Mouse (Mus musculus) E14TG2a.4 (cell line): Measurements from ENCODE around the gene Prn.

Experiments used
- H3K27me3 ChIP-seq: 2 replicates; pipeline ENCODE4 v1.6.1; 2014; ENCODE audit warnings: low read length, control low read depth; ENCODE audit not compliant: insufficient read depth
- H3K36me3 ChIP-seq: 2 replicates; pipeline ENCODE4 v1.6.1; 2014; ENCODE audit warnings: low read length, control low read depth; ENCODE audit not compliant: insufficient read depth
- H3K4me1 ChIP-seq: replicated peaks from 2 replicates; pipeline ENCODE4 v1.6.1; 2014; ENCODE audit warnings: low read depth, low read length, control low read depth
- H3K4me3 ChIP-seq: replicated peaks from 2 replicates; pipeline ENCODE4 v1.5.1; 2014; ENCODE audit warnings: mild to moderate bottlenecking, low read length
- H3K9me3 ChIP-seq: 2 replicates; pipeline ENCODE4 v1.6.1; 2014; ENCODE audit warnings: low read length, control low read depth
- CTCF ChIP-seq: conservative IDR thresholded peaks from 2 replicates; pipeline ENCODE4 v1.5.1; 2014; ENCODE audit warnings: low read length
- NANOG ChIP-seq: IDR thresholded peaks from 2 replicates; pipeline ENCODE4 v1.6.1; 2014; ENCODE audit warnings: borderline replicate concordance, low read length, mixed read lengths
- POU5F1 ChIP-seq: IDR thresholded peaks from 2 replicates; pipeline ENCODE4 v1.6.1; 2014; ENCODE audit warnings: low read length, borderline replicate concordance

The Prn gene

GRCm38 (mm10) chr2:131936410-131936809, 26.7 kb downstream of the Prn start:
- H3K9me3 ChIP-seq = peaks cover 43% of the 10 kb centered on the region
- TF ChIP-seq CTCF (no peak), POU5F1 (no peak), NANOG (no peak)
- H3K36me3 ChIP-seq = peaks cover 22% of the 10 kb centered on the region
- H3K4me3 ChIP-seq = no peak overlapping the region
- no peaks in the 10 kb centered on the region for H3K27me3 ChIP-seq
- H3K4me1 ChIP-seq = peaks cover 13% of the 10 kb centered on the region

DNA sequence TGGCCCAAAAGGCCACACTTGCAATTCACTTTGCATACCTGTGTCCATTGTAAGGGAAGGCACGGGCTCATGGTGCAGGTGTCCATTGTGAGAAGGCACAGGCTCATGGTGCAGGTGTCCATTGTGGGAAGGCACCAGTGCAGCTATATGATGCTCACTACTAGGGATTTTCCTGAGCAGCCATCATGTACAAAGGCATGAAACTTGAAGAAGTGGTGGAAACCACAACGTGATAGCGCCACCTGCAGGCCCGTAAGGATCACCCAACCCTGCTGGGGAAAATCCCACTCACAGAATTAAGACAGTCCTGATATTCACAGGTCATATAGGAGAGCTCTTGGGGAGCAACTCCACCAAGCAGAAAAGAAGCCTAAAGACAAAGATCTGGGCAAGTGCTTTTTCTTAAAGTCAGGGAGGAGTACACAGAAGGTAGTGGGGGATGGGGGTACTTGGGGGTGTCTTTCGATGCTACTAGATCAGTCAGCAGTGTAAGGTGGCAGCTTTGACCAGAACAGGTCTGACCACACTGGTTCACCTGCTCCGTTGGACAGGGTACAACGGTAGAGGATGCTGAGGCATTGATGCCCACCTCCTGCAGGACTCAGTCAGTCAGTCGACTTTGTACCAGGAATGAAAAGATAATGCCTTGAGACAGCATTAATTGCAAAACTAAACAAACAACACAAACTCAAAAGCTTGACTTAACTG, 29.8 kb downstream of the Prn start:
- TF ChIP-seq CTCF = peak; percentile 77
- TF ChIP-seq POU5F1 = no peak
- peaks cover 4% of the 10 kb centered on the region; the same call in 1 of the 2 replicates for H3K36me3 ChIP-seq
- peaks cover 25% of the 10 kb centered on the region for H3K9me3 ChIP-seq
- no peak overlapping the region for H3K4me3 ChIP-seq
- peaks cover 13% of the 10 kb centered on the region for H3K4me1 ChIP-seq
- no peaks in the 10 kb centered on the region for H3K27me3 ChIP-seq

DNA sequence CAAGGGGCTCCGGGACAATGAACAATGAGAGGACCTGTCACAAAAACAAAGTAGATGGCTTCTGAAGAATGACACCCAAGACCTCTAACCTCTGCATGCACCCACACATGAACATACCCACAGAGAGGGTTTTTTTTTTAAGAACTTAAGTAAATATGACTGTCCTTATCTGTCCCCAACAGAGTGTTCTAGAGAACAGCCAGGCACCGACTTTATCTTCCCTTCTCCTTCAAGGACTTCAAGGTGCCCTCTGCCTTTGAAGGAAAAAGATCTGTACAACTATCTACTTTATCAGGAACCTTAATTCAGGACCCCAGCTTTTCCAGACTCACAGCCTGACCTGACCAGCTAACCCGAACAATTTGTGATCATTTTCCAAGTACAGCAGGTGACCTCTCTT, 30.7 kb downstream of the Prn start:
- peaks cover 15% of the 10 kb centered on the region for H3K9me3 ChIP-seq
- H3K4me3 ChIP-seq = no peak overlapping the region
- no peak for TF ChIP-seq POU5F1
- TF ChIP-seq CTCF = no peak
- TF ChIP-seq NANOG = no peak
- H3K27me3 ChIP-seq = no peaks in the 10 kb centered on the region
- H3K36me3 ChIP-seq = peaks cover 4% of the 10 kb centered on the region; the same call in 1 of the 2 replicates
- peaks cover 13% of the 10 kb centered on the region for H3K4me1 ChIP-seq

GRCm38 (mm10) chr2:131941501-131941900, 31.7 kb downstream of the Prn start:
- peaks cover 4% of the 10 kb centered on the region; the same call in 1 of the 2 replicates for H3K36me3 ChIP-seq
- peaks cover 12% of the 10 kb centered on the region for H3K9me3 ChIP-seq
- H3K4me1 ChIP-seq = peaks cover 13% of the 10 kb centered on the region

GRCm38 (mm10) chr2:131944370-131944769, 34.6 kb downstream of the Prn start:
- no peak overlapping the region for H3K4me3 ChIP-seq
- H3K36me3 ChIP-seq = no peaks in the 10 kb centered on the region
- no peak for TF ChIP-seq NANOG
- no peak for TF ChIP-seq CTCF
- no peak for TF ChIP-seq POU5F1
- peaks cover 11% of the 10 kb centered on the region for H3K4me1 ChIP-seq
- peaks cover 8% of the 10 kb centered on the region; the same call in 1 of the 2 replicates for H3K27me3 ChIP-seq
- peaks cover 12% of the 10 kb centered on the region for H3K9me3 ChIP-seq

More at GRCm38 (mm10) chr2:131941501-131941900, 31.7 kb downstream of the Prn start:
- H3K27me3 ChIP-seq = peaks cover 2% of the 10 kb centered on the region; the same call in 1 of the 2 replicates
- H3K4me3 ChIP-seq = no peak overlapping the region
- no peak for TF ChIP-seq POU5F1

- peaks cover 12% of the 10 kb centered on the region for H3K9me3 ChIP-seq
- peaks cover 18% of the 10 kb centered on the region for H3K4me1 ChIP-seq
- no peaks in the 10 kb centered on the region for H3K36me3 ChIP-seq
- H3K4me3 ChIP-seq = no peak overlapping the region
- peaks cover 8% of the 10 kb centered on the region; the same call in 1 of the 2 replicates for H3K27me3 ChIP-seq
- no peak for TF ChIP-seq NANOG
- TF ChIP-seq CTCF = no peak
- TF ChIP-seq POU5F1 = no peak
Observed at GRCm38 (mm10) chr2:131945225-131945624, 35.5 kb downstream of the Prn start.

DNA sequence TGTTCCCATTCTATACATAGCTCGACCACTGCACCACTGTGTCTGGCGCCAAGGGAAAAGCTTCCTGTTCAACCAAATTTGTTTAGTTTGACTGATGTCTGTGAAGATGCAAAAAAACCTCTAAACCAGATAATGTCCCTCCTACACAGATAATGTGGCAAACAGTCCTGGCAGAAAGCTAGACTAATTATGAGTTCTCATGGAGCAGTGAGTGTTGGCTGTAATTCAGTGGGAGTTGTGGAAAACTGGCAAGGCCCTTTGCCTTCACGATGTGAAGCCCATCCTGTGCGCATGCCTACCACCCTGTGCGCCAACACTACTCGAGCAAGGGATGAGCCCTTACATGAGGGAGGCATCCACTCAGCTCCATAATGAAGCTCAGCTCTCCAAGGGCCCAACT, 36.0 kb downstream of the Prn start:
- Histone ChIP-seq H3K4me1 (peaks cover 24% of the 10 kb centered on the region), H3K36me3 (no peaks in the 10 kb centered on the region), H3K4me3 (no peak overlapping the region), H3K27me3 (peaks cover 8% of the 10 kb centered on the region; the same call in 1 of the 2 replicates), H3K9me3 (peaks cover 12% of the 10 kb centered on the region)
- TF ChIP-seq CTCF = no peak
- TF ChIP-seq NANOG = no peak
- no peak for TF ChIP-seq POU5F1

DNA sequence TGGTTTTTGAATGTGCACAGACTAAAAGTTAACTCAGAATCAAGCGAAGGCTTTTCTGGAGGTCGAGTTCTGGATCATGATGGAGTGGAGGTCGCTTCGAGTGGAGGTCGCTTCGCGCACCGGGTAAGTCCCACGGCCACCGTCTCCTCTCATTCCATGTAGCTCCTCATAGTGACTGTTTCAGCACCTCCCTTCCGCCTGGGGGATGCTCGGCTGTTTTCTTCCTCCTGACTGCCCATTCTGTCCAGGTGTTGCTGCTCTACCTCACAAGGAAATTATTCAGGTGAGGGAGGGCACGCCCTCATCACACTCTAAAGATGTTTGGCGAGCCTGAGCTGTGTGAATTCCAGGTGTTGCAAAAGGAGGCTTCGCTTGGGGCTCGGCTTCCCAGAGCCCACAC, 36.6 kb downstream of the Prn start:
- TF ChIP-seq POU5F1 (no peak), NANOG (no peak), CTCF (no peak)
- no peak overlapping the region for H3K4me3 ChIP-seq
- H3K36me3 ChIP-seq = no peaks in the 10 kb centered on the region
- peaks cover 26% of the 10 kb centered on the region for H3K4me1 ChIP-seq
- peaks cover 8% of the 10 kb centered on the region; the same call in 1 of the 2 replicates for H3K27me3 ChIP-seq
- peaks cover 12% of the 10 kb centered on the region for H3K9me3 ChIP-seq

GRCm38 (mm10) chr2:131948156-131948555, 38.4 kb downstream of the Prn start:
- Histone ChIP-seq H3K4me3 (no peak overlapping the region), H3K36me3 (no peaks in the 10 kb centered on the region), H3K27me3 (peaks cover 24% of the 10 kb centered on the region), H3K4me1 (peaks cover 34% of the 10 kb centered on the region), H3K9me3 (no peaks in the 10 kb centered on the region)
- TF ChIP-seq NANOG (no peak), CTCF (no peak), POU5F1 (no peak)
